Mouse (Mus musculus): Measurements from ENCODE around the gene Ccs.
"Not testable (repeated sequence)": the region's sequence is repeated elsewhere in the genome, so short reads cannot be mapped to it uniquely, and the experiment has no call there.

Ccs gene

GRCm38 (mm10) chr19:4839149-4839548 lies at the start of gene Ccs, which contains the start of gene Ccdc87:
TSS of gene Ccs (minus strand) at chr19:4839332.
TSS of gene Ccdc87 (plus strand) at chr19:4839366.
- peak; percentile 95 for DNase-seq

- DNase-seq = no peak
Observed at GRCm38 (mm10) chr19:4883961-4884360, 44.8 kb upstream of the Ccs start.

GRCm38 (mm10) chr19:4879324-4879703 lies 40.2 kb upstream of the Ccs start:
- no peak for DNase-seq

GRCm38 (mm10) chr19:4878405-4879323 lies 39.5 kb upstream of the Ccs start, which contains the start of gene Zdhhc24:
TSS of gene Zdhhc24 (plus strand) at chr19:4878668.
- DNase-seq = peak; percentile 96

GRCm38 (mm10) chr19:4877785-4878184 lies 38.7 kb upstream of the Ccs start, which contains the start of gene Actn3:
TSS of gene Actn3 (minus strand) at chr19:4877909.
- peak; percentile 14 for DNase-seq

- DNase-seq = no peak
Observed at GRCm38 (mm10) chr19:4876755-4877154, 37.6 kb upstream of the Ccs start.

GRCm38 (mm10) chr19:4876241-4876640 lies 37.1 kb upstream of the Ccs start:
- DNase-seq = no peak

- DNase-seq = not testable (repeated sequence)
Observed at GRCm38 (mm10) chr19:4874613-4875012, 35.5 kb upstream of the Ccs start.

GRCm38 (mm10) chr19:4865147-4865546 lies 26.0 kb upstream of the Ccs start:
- DNase-seq = peak; percentile 35

- DNase-seq = no peak
Observed at GRCm38 (mm10) chr19:4863048-4863447, 23.9 kb upstream of the Ccs start.

- DNase-seq = no peak
Observed at GRCm38 (mm10) chr19:4859081-4859480, 19.9 kb upstream of the Ccs start.

GRCm38 (mm10) chr19:4855951-4856350 lies 16.8 kb upstream of the Ccs start:
- no peak for DNase-seq

GRCm38 (mm10) chr19:4855470-4855820 lies 16.3 kb upstream of the Ccs start:
- DNase-seq = no peak

- no peak for DNase-seq
Observed at GRCm38 (mm10) chr19:4854552-4855469, 15.7 kb upstream of the Ccs start, which contains the start of gene Ctsf. TSS of gene Ctsf (plus strand) at chr19:4855130.

GRCm38 (mm10) chr19:4850281-4850680 lies 11.1 kb upstream of the Ccs start:
- DNase-seq = no peak

- DNase-seq = no peak
Observed at GRCm38 (mm10) chr19:4849800-4850199, 10.7 kb upstream of the Ccs start.

GRCm38 (mm10) chr19:4847490-4847889 lies 8.4 kb upstream of the Ccs start:
- peak; percentile 38 for DNase-seq

GRCm38 (mm10) chr19:4845846-4846245 lies 6.7 kb upstream of the Ccs start:
- DNase-seq = no peak

- no peak for DNase-seq
Observed at GRCm38 (mm10) chr19:4842611-4843010, 3.5 kb upstream of the Ccs start.

GRCm38 (mm10) chr19:4840848-4841247 lies 1.7 kb upstream of the Ccs start:
- DNase-seq = no peak

- no peak for DNase-seq
Observed at GRCm38 (mm10) chr19:4838526-4839140, 499 bp downstream of the Ccs start.

- DNase-seq = no peak
Observed at GRCm38 (mm10) chr19:4837049-4837448, 2.1 kb downstream of the Ccs start.

GRCm38 (mm10) chr19:4836096-4836495 lies 3.0 kb downstream of the Ccs start:
- DNase-seq = no peak
